Mouse (Mus musculus) thymus, postnatal 0 days (tissue): ENCODE measurements around the gene Cryl1. TPM values are rescaled to one million over a fixed set of nuclear protein-coding genes. Genes with fewer than 3 reads are reported as not detected.

ENCODE experiments used
- DNase-seq: peaks from one replicate; pipeline ENCODE4 v3.0.0-alpha.2; 2015; ENCODE audit warnings: low spot score
- polyA plus RNA-seq: library from polyadenylated mRNA; unstranded; fragments of >200 nt; fragmentation: Nextera tagmentation; extraction: Ambion mirVana; gene quantifications from 2 replicates; pipeline ENCODE4 v1.2.1, GENCODE M21; 2015

The Cryl1 gene
- polyA plus RNA-seq, 1 experiment from 2014 or later, result 43.8 TPM

DNA sequence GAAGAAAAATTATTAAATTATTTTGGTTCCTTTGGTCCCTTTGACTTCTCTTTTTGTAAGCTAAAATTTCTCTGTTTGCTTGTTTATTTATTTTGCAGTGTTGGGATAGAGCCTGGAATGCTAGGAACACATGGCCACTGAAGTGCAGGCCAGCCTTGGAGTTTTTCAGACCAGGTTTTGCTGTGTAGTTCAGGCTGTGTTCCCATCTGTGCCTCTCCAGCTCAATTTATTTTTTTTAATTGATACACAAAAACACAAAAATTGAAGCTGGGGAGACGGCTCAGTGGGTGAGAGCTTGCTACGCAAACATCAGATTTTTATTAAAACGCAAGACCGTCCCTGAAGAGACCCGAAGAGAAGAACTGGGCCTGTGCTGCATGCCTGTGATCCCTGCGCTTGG, 71.6 kb downstream of the Cryl1 start:
- DNase-seq, result no peak

DNA sequence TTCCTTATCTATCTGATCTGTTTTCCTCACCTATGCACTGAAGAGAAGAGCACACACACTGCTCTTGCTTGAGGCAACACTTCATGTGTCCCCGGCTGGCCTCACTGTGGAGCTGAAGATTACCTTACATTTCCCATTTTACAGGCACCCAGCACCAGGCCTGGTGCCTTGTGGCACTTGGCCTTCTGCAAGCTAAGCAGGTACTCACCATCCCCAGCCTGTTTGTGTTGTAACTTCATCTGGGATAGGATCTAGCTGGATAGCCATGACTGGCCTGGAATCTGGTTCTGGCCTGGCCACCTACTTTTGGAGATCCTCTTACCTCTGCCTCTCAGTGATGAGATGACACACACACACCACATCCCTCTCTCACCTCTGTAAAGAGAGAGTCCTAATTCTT, 79.5 kb downstream of the Cryl1 start:
- DNase-seq, result no peak

DNA sequence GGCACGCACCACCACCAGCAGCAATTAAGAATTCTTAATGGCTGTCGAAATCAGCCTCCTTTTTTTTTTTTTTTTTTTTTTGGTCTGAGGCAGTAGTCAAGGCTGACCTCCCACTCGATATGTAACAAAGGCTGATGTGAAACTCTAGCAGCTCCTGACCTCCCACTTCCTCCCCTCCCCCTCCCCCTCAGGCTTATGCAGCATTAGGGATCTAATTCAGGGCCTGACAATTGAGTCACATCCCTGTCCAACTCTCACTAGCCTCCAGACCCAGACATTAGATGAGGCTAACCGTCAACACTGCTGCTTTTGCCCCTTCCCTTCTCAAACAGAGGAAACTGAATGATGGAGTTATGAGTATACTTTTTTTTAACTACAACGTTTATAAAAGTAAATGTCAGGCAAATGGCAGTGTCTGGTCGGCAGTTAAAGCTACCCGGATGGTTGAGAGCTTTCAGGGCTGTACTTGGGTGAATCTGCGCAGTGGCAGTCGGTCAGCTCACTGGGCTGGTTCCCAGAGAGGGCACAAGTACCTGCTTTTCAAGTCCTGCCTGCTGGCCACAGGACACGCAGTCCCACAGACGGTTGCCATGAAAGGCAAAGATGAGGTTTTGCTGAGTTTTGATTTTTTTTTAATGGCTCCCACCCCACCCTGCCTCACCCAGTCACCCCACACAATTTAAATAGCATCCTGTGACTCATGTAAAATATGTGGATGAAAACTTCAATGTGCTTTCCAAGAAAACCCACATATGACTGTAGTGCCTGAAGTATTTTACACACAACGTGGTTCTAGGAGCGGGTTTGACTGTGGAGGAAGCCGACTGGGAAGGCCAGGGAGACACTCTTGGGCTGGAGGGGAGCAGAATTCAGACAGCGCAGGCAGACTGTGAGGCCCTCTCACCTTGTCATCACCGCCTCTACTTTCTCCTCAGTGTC, 81.4 kb downstream of the Cryl1 start:
- DNase-seq, result no peak

DNA sequence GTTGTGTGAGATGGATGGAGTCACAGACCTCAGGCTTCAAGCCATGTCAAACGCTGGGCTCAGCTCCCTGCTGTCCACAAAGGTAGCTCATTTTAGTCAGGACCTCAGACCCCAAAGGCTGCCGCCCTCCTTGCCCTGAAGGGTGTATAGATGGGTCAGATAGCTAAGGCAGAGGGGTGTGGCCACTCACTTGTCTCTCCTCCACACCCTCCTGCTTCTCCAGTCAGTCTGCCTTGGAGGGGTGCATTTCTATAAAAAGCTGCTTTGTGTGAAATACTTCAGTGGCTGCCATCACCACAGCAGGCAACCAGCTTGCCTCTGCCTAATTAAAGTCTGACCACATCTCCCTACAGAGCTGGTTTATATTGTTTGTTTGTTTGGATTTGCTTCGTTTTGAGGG, 82.4 kb downstream of the Cryl1 start:
- DNase-seq, result no peak

DNA sequence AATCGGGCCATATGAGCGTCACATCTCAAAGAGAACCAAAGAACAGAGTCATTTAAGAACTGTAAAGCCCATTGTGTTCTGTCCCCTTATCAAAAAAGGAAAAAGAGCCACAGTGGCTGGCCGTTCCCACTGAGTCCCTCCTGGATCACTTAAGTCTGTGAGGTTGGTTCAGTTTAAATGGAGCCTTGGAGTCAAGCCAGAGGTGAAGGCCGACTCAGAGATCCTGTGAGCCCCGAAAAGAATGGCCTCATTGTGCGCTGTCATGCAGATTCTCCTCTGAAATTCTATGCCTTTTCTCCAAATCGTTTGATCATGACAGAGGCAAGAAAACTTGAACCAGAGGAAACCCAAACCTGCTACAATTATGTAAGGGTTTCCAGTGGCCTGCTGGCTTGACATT, 82.8 kb downstream of the Cryl1 start:
- DNase-seq, result no peak

DNA sequence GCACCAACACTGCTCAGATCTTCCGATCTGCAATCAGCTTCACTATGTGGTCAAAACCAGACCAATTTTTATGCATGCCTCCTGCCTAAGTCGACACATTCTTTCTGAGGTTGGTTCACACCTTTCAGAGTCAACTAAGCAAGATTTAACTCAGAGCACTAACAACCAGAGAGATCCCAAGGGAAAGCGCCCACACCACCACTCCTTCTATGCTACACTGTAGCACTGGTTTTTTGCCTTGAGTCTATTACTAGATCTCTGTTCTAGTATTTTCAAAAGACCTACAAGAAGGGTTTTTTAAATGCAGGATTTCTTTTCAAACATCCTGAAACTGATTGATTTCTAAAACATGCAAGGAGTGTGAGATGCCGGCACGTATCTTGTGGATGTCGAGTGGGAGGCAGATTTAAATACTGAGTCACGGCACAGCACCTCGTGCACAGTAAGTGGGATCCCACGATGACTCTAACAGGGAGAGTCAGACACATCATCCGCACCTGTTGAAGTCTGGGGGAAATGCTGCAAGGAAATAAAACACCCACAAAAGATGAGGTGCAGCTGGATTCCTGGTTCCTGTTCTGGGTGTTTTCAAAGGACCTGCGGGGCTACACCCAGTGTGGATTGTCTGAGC, 96.6 kb downstream of the Cryl1 start:
- no peak for DNase-seq

DNA sequence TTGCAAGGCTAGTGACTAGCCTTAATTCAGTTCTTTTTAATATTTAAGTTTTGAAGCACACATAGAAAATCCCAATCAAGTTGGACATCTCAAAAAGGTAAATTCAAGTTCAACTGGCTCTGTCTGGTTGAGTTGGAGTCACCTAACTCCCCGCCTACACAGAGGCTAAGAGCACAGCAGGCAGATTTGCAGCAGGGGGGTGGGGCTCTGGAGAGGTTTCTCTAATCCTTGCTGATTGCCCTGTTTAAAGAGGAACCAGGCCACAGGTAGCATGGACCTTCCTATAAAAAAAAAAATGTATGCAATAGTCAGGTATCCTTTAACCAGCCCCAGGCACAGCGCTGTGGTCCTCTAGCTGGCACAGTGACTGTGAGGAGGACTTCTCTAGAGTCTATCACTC, 97.8 kb downstream of the Cryl1 start:
- DNase-seq, result no peak

DNA sequence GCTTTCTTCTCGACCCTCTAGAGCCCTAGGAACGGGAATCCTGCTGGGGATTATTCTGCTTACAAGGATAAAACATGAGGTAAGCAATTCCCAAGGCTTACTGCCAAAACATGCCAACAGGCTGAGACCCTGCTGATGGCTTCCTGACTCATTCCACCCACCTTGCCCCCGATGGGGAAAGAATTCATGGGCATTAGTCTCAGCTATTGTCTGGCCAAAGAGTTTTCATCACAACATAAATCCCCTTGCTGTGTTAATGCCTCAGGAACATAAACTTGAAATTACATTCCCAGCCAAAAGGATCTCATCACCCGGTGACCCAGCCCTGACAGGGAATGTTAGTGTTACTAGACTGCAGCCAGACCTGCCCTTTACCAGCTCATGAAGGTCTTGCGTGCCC, 100.7 kb downstream of the Cryl1 start:
- no peak for DNase-seq

DNA sequence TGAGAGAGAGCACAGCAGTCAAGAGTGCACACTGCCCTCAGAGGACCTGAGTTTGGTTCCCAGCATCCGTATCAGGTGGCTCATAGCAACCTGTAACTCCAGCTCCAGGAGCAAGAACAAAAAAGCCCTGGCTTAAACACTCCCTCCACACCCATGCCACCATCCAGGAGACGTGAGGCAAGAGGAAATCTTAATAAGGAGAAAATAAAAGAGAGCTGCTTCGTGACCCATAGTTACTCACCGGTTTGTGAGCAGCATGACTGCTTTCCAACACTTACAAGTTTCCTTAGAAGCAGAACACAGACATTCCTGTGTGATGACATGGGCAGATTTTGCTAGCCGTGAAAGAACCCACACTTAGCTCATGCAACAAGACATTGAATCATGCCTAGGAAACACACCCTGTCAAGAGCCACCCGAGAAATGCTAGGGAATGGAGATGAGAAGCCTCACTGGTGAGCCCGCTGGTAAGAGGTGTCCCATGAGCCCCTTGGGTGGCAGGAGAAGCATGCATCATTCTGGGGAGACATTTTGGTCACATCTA, 106.9 kb downstream of the Cryl1 start:
- DNase-seq, result no peak

DNA sequence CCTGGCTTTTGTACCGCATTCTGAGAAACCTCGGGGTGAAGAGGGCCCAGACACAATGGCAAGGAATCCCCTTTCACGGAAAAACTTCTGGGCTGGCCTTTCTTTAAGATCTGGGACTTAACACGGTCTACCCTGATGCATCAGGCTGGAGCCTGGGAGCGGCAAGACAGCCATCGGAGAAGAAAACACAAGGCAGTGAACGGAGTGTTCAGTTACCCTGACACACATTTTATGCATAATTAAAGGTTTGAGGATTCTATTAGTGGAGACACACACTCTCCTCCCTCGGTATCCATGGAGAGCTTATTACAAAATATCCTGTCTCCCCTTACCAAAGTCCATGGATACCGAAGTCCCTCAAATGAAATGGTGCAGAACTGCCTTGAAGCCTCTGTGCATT, 109.2 kb downstream of the Cryl1 start:
- DNase-seq, result no peak

DNA sequence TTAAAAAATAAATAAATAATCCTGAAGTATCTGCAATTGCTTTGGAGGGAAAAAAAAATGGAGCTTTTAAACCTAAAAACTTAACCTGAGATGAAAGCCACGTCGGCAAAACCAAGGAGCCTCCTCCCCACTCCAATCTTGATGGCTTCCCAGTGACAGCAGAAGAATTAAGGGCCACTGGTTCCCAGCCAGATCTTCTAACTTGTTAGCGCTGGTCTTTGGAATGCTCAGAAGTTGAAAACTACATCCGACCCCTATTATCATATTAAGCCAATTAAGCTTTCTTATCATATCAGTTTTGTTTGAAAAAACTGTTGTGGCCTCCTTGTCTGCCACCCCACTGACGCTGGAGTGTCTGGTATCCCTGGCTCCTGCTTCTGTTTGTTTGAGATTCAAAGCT, 114.5 kb downstream of the Cryl1 start:
- DNase-seq, result no peak

DNA sequence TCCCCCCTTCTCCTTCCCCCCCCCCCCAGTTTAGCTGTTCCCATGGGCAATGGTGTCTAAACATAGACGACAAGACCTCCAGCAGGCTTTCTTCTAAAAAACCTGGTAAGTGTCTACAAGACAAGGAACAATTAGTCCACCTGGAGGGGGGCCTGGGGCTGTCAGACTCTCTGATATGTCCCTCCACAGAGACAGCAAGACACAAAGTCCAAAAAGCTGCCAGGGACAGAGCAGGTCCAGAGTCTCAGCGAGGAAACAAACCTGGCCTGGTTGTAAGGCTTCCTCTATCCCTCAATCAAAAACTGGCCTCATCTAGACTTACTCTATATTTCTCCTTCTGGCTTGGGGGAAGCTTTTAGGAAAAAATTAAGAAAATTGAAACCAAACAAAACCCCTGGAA, 115.7 kb downstream of the Cryl1 start:
- no peak for DNase-seq

DNA sequence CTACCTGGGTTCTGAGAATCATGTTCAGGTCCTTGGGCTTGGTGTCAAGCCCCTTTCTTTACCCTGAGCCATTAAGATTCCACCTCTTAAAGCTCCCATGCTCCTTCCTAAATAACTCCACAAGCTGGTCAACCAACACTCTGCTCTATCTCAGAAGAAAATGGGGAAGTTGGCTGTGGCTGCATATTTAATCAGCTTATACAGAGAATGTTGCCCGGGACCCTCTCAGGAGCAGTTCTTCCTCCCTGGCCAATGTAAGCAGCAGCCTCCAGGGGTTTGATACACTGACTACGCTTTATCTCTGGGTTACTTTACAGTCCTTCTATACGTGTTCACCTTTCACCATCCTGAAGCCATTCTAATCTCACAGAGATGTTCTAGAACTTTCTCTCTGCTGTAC, 117.5 kb downstream of the Cryl1 start:
- DNase-seq, result no peak

DNA sequence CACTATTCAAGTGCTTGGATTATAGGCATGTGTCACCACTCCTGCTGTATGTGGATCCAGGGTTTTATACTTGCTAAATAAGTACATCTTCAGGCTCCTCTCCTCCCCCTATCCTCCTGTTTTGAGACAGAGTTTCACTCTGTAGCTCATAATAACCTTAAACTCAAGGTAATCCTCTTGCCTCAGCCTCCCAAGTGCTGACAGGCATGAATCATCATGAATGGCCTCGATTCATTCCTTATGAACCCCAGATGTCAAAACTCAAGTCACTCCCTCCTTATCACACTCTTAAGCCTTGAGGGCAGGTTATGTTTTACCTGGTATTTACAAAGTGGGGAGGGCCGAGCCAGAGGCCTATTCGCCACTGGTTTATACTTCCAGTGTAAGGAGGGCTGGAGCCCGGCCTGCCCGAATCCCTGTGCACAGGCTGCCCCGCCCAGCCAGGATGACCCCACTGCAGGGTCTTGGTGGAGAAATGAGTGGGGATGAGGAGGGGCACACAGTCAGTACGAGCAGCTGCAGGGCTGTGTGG, 121.8 kb downstream of the Cryl1 start:
- DNase-seq, result no peak

DNA sequence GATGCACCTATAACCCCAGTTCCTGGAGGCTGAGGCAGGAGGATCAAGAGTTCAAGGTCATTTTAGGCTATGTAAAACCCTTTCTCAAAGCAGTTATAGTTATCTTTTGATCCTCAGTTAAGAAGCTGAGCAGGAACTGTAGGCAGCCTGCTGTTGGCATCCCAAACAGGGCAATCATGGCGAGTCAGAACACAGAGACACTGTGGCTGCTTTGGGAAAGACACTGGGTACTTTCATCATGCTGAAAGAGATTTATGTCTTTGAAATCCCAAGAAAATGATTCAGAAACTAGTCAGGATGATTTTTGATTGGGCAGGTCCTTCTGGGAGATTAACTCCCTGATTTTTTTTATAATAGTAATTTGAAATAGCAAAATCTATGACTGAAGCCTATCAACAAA, 126.0 kb downstream of the Cryl1 start:
- no peak for DNase-seq

DNA sequence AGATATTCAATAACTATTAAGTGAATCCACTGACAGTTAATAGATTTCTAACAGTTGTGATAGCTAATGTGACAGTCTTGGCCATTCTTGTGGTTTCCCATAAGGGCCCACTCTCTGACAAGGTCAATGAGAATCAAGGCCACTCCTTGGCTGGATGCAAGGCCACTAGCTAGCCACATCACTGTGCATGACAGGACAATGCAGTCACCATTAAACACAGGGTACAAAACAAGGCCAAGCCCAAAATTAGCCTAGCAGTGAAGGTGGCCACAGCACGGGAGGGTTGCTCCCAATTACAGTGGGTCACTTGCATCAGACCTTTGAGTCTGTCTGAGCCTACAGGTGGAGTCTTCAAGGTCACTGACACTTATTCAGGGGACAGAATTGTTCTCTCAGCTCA, 126.5 kb downstream of the Cryl1 start:
- DNase-seq, result no peak

DNA sequence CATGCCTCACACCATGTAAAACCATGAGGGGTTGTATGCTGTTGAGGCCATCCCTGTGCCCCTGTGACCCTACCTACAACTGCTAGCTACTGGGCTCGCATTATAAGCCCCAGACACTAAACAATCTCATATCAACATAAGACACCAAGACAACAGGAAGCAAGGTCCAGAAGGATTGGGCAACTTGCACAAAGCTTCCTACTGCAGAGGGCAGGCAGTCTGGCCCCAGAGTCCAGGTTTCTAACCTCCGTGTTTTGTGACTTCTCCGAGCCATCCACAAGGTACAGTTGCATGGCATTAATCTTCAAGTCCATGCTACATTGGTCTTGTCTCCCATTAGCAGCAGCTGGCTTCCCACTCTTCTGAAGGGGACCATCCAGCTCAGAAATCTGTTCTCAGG, 129.4 kb downstream of the Cryl1 start:
- no peak for DNase-seq

DNA sequence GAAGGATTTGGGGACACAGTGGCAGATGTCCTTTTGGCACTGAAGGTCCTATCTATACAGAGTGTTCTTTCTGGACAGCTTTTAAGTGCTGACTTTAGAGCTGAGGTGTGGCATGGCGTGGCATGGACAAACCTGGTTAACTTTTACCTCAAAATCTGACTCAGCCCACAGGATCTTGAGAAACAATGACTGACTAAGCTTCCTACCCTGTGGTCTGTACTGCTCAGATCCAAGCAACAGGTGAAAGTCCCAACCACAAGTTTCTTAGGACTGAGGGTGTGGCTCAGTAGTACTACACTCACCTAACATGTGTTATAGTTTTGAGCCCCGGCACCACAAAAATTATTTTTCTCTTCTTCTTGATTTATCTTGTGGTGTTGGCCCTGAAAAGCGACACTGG, 130.0 kb downstream of the Cryl1 start:
- DNase-seq, result no peak

DNA sequence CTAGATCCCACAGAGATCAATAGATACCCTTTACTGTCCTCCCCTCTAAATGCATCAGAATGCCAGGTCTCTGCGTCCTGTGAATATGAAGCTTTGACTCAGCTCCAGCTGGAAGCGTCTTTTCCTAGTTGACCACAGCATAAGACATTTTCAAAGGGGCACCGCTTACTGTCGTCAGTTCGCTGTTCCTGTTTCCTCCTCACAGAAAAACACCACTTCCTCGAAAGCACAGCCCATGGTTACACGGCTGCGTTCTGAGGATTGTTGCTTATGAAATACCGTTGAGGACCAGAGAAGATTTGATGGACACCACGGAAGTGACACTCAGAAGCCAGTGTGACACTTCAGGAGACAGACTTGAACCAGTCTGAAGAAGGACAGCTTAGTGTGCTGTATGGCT, 134.4 kb downstream of the Cryl1 start:
- DNase-seq, result peak; percentile 58

DNA sequence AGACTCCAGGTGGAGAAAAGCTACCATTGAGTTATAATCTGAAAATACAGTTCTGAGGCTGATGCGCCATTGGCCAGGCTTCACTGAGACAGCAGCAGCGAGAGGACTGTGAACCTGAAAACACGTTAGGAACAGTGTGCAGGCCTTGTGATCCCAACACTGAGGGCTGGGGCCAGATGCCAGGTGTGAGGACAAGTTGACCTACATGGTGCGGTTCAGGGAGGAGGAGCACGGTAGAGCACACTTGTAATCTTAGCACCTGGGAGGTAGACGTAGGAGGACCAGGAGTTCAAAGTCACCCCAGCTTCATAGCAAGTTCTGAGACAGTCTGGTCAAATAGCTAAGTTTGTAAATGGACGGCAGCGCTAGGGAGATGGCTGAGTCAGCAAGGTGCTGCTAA, 139.0 kb downstream of the Cryl1 start:
- DNase-seq, result peak; percentile 56

DNA sequence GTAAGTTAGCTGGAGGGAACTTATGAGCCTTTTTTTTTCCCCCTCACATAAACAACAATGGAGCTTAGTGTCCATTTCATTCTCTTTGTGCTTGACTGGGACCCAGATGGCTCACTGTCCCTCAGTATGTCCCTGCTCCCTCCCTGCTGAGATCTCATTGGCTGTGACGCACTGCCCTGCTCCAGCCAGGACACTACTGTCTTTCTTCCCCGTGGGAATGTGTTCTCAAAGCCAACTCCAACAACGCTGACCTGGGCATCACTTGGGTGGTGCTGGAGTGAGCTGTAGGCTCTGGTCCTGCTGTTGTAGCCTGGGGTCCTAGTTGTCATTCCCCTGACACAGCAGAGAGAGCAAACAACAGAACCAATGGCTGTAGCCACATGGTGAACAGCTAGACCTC, 149.7 kb downstream of the Cryl1 start:
- no peak for DNase-seq

DNA sequence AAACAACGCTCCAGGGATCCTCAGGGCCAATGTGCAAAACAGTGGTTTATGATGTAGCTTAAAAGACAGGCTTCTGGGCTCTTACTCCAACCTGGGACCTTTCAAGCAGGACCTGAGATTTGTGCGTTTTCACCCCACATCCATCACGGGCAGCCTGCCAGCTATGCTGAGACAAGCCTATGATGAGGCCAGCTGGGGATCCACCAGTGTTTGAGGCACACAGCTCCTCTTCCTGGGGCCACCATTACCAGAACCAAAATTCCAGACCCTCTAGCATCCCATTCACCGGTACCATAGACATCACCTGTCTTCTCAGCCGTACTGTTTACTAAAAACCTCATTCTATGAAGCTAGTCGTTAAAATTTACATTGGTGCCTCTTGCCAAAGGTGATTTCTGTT, 151.8 kb downstream of the Cryl1 start:
- no peak for DNase-seq

DNA sequence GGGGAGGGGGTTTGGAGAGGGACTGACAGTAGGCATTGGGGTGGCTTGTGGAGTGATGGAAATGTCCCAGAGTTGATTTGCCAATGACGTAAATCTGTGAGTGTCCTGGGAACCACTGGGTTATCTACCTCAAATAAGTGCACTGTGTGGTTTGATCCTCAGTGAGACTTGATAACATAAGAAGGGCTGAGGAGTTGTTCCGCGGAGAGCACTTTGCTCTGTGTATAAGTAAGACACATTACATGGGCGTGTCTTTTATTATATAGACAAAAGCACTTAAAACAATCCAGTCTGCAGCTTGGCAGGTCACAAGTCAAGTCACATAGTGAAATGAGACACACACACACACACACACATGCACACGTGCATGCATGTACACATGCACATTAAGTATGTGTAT, 155.4 kb downstream of the Cryl1 start:
- no peak for DNase-seq
